Mouse (Mus musculus) hindbrain, embryonic 11.5 days (tissue): ENCODE measurements at regions not wholly inside any gene's neighbourhood (a gene's known extent, or its start where the extent isn't known, plus 50 kb on each side); places are given as distances from the start of the nearest gene placed in this dataset.

Experiments used
- ATAC-seq: fragments of 200-750 bp; cut with Nextera tagmentation; 2 replicates; pipeline ENCODE4 v1.8.0; 2017; ENCODE audit warnings: mild to moderate bottlenecking, moderate TSS enrichment, moderate library complexity; ENCODE audit not compliant: low FRiP score
- DNase-seq: peaks from one replicate; pipeline ENCODE4 v3.0.0-alpha.2; 2015; ENCODE audit warnings: low spot score
- H3K27ac ChIP-seq: fragments of 300-500 bp; sonication (generic); 2 replicates; pipeline ENCODE4 v1.5.1; 2014; ENCODE audit warnings: mild to moderate bottlenecking, low read depth, low read length
- H3K27me3 ChIP-seq: fragments of 300-500 bp; sonication (generic); 2 replicates; pipeline ENCODE4 v1.6.1; 2014; ENCODE audit warnings: mild to moderate bottlenecking, low read length, moderate library complexity, mixed read lengths; ENCODE audit not compliant: control insufficient read depth, insufficient read depth
- H3K36me3 ChIP-seq: fragments of 300-500 bp; sonication (generic); 2 replicates; pipeline ENCODE4 v1.6.1; 2014; ENCODE audit warnings: mild to moderate bottlenecking, low read length, moderate library complexity, mixed read lengths; ENCODE audit not compliant: control insufficient read depth, insufficient read depth
- H3K4me1 ChIP-seq: fragments of 300-500 bp; sonication (generic); replicated peaks from 2 replicates; pipeline ENCODE4 v1.6.1; 2014; ENCODE audit warnings: low read length, mixed read lengths; ENCODE audit not compliant: control insufficient read depth, insufficient read depth
- H3K4me2 ChIP-seq: fragments of 300-500 bp; sonication (generic); replicated peaks from 2 replicates; pipeline ENCODE4 v1.6.1; 2014; ENCODE audit warnings: mild to moderate bottlenecking, low read depth, low read length
- H3K4me3 ChIP-seq: fragments of 300-500 bp; sonication (generic); 2 replicates; pipeline ENCODE4 v1.5.1; 2014; ENCODE audit warnings: low read depth, low read length
- H3K9ac ChIP-seq: fragments of 300-500 bp; sonication (generic); 2 replicates; pipeline ENCODE4 v1.6.1; 2014; ENCODE audit warnings: low read depth, low read length
- H3K9me3 ChIP-seq: fragments of 300-500 bp; sonication (generic); 2 replicates; pipeline ENCODE4 v1.6.1; 2016; ENCODE audit warnings: low read length; ENCODE audit not compliant: control insufficient read depth
- WGBS: fragments of 180-500 bp; shearing (Covaris S2); extraction: QIAGEN DNeasy Blood & Tissue Kit; methylation state at CpG from one replicate; pipeline ENCODE4 v1.1.7; 2014; 5-methylcytosine and 5-hydroxymethylcytosine counted together

GRCm38 (mm10) chr1:159148498-159149187 is 83.5 kb upstream of the Cop1 start:
- no peak overlapping the region for H3K9ac ChIP-seq
- no peak overlapping the region for H3K4me3 ChIP-seq
- no peaks in the 10 kb centered on the region for H3K27me3 ChIP-seq
- 85% methylated on average over 9 of the region's 9 CpGs for WGBS
- no peak for DNase-seq
- H3K27ac ChIP-seq, result no peak overlapping the region
- H3K36me3 ChIP-seq, result no peaks in the 10 kb centered on the region
- H3K9me3 ChIP-seq, result no peaks in the 10 kb centered on the region
- no peak overlapping the region for H3K4me2 ChIP-seq
- no peak for ATAC-seq
- H3K4me1 ChIP-seq, result no peaks in the 10 kb centered on the region

GRCm38 (mm10) chr1:159149207-159149606 is 82.9 kb upstream of the Cop1 start:
- DNase-seq (no peak), ATAC-seq (no peak)
- Histone ChIP-seq H3K36me3 (no peaks in the 10 kb centered on the region), H3K4me3 (no peak overlapping the region), H3K9ac (no peak overlapping the region), H3K4me2 (no peak overlapping the region), H3K27ac (no peak overlapping the region), H3K27me3 (no peaks in the 10 kb centered on the region), H3K4me1 (no peaks in the 10 kb centered on the region), H3K9me3 (no peaks in the 10 kb centered on the region)
- 87% methylated on average over 6 of the region's 6 CpGs for WGBS

GRCm38 (mm10) chr1:159149721-159150120 is 82.4 kb upstream of the Cop1 start:
- Histone ChIP-seq H3K9me3 (no peaks in the 10 kb centered on the region), H3K36me3 (no peaks in the 10 kb centered on the region), H3K4me3 (no peak overlapping the region), H3K27ac (no peak overlapping the region), H3K4me2 (no peak overlapping the region), H3K4me1 (no peaks in the 10 kb centered on the region), H3K27me3 (no peaks in the 10 kb centered on the region), H3K9ac (no peak overlapping the region)
- DNase-seq (no peak), ATAC-seq (no peak)
- WGBS, result 41% methylated on average over 6 of the region's 6 CpGs

GRCm38 (mm10) chr1:159150351-159150750 is 81.8 kb upstream of the Cop1 start:
- Histone ChIP-seq H3K27ac (no peak overlapping the region), H3K4me1 (no peaks in the 10 kb centered on the region), H3K4me3 (no peak overlapping the region), H3K27me3 (no peaks in the 10 kb centered on the region), H3K9me3 (no peaks in the 10 kb centered on the region), H3K9ac (no peak overlapping the region), H3K4me2 (no peak overlapping the region), H3K36me3 (no peaks in the 10 kb centered on the region)
- ATAC-seq, result no peak
- no peak for DNase-seq
- WGBS, result 82% methylated on average over 5 of the region's 5 CpGs

GRCm38 (mm10) chr1:159156428-159156827 is 75.7 kb upstream of the Cop1 start:
- no peak overlapping the region for H3K4me3 ChIP-seq
- 55% methylated on average over 3 of the region's 3 CpGs for WGBS
- H3K36me3 ChIP-seq, result no peaks in the 10 kb centered on the region
- no peak overlapping the region for H3K4me2 ChIP-seq
- no peak for ATAC-seq
- no peaks in the 10 kb centered on the region for H3K4me1 ChIP-seq
- H3K27ac ChIP-seq, result no peak overlapping the region
- H3K27me3 ChIP-seq, result no peaks in the 10 kb centered on the region
- no peak overlapping the region for H3K9ac ChIP-seq
- no peak for DNase-seq
- no peaks in the 10 kb centered on the region for H3K9me3 ChIP-seq

- DNase-seq (no peak), ATAC-seq (no peak)
- H3K9ac ChIP-seq, result no peak overlapping the region
- H3K4me1 ChIP-seq, result no peaks in the 10 kb centered on the region
- H3K27me3 ChIP-seq, result no peaks in the 10 kb centered on the region
- H3K4me2 ChIP-seq, result no peak overlapping the region
- H3K27ac ChIP-seq, result no peak overlapping the region
- H3K9me3 ChIP-seq, result no peaks in the 10 kb centered on the region
- 89% methylated on average over 8 of the region's 8 CpGs for WGBS
- H3K4me3 ChIP-seq, result no peak overlapping the region
- H3K36me3 ChIP-seq, result no peaks in the 10 kb centered on the region
Measured at GRCm38 (mm10) chr1:159160035-159160960, 71.8 kb upstream of the Cop1 start.

- H3K9ac ChIP-seq, result no peak overlapping the region
- WGBS, result 64% methylated on average over 4 of the region's 4 CpGs
- no peak for DNase-seq
Measured at GRCm38 (mm10) chr1:159163113-159163885, 68.8 kb upstream of the Cop1 start.

GRCm38 (mm10) chr1:159182031-159182430 is 50.1 kb upstream of the Cop1 start:
- Histone ChIP-seq H3K9me3 (no peaks in the 10 kb centered on the region), H3K27me3 (no peaks in the 10 kb centered on the region), H3K27ac (no peak overlapping the region), H3K4me1 (no peaks in the 10 kb centered on the region), H3K4me2 (no peak overlapping the region), H3K9ac (no peak overlapping the region), H3K36me3 (no peaks in the 10 kb centered on the region), H3K4me3 (no peak overlapping the region)
- no peak for DNase-seq
- ATAC-seq, result no peak

More at GRCm38 (mm10) chr1:159163113-159163885, 68.8 kb upstream of the Cop1 start:
- H3K4me3 ChIP-seq, result no peak overlapping the region
- H3K4me2 ChIP-seq, result no peak overlapping the region
- H3K4me1 ChIP-seq, result no peaks in the 10 kb centered on the region
- H3K9me3 ChIP-seq, result no peaks in the 10 kb centered on the region
- H3K36me3 ChIP-seq, result no peaks in the 10 kb centered on the region
- H3K27me3 ChIP-seq, result no peaks in the 10 kb centered on the region
- no peak overlapping the region for H3K27ac ChIP-seq
- no peak for ATAC-seq
